Comparison of ENCODE assay signal across 8 mouse cellular contexts in the genomic region with DNA sequence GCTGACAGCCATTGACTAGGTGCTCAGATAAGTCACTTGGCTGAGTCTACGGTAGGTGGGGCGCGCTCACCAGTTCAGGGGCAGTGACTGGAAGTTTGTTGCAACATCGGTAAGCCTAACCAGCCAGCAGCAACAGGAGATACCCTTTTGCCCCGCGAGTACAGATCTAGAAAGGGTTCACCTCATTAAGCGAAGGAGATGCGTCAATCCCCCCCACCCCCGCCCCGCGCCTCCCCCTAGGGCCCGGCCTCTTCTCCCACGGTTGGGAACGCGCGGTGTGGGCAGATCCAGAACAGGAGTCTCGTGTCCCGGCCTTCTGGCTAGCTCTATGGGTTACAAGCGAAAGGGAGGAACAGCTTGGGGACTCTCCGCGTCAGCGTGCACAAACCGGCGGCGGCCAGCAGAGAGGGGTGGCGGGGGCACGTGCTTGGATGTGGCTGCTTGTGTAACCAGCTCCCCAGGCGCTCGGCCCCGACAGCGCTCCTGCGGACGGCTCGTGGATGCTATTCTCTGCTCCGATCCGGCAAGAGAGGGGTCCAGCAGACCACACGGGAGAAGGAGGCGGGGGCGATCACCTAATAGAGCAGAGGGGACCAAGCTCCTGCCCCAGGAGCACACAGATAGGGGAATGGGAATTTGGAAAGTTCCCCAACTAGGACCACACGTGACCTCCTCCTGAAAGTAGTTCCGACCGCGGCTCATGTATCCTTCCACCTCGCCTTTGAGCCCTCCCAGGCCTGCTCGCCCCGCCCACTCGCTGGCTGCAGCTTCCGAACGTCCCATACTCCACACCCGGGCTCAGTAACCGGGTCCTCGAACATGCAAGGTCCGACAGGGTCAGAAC. TPM values are rescaled to one million over a fixed set of nuclear protein-coding genes. Genes with fewer than 3 reads are reported as not detected.
DNase-seq lines count a peak whose midpoint lies in the region; ATAC-seq and TF ChIP-seq lines count a peak whose summit lies in the region.

No protein-coding gene starts in this region.

- intact Hi-C loops in heart, postnatal 25 days (cut with DNase I), result loop anchor here (2.0 to 10.0 kb wide), 3 partner anchors 43 to 319 kb away; no protein-coding TSS in a partner anchor

- H3K4me3 ChIP-seq in forebrain, embryonic 14.5 days (ENCODE audit: low read depth, low read length), result peak overlapping the region; percentile 98
- peak overlapping the region; percentile 95 for H3K4me3 ChIP-seq in layer of hippocampus, adult 2 months
- H3K4me3 ChIP-seq in lung, embryonic 14.5 days (ENCODE audit: low read depth, low read length), result peak overlapping the region; percentile 99
- peak overlapping the region; percentile 81 for H3K4me3 ChIP-seq in olfactory bulb, adult 2 months (ENCODE audit: insufficient read depth, low read depth, low read length)
- H3K4me3 ChIP-seq in thymus, adult 2 months (ENCODE audit: control insufficient read depth, insufficient read depth, low read length), result peak overlapping the region; percentile 78

- WGBS in forebrain, embryonic 14.5 days, result under 1% methylated on average over 53 of the region's 53 CpGs
- under 1% methylated on average over 53 of the region's 53 CpGs for WGBS in lung, embryonic 14.5 days
- under 1% methylated on average over 53 of the region's 53 CpGs for WGBS in olfactory bulb, adult 2 months
- WGBS in thymus, adult 2 months, result under 1% methylated on average over 53 of the region's 53 CpGs

- peak overlapping the region; percentile 99 for H3K27ac ChIP-seq in forebrain, embryonic 14.5 days (ENCODE audit: low read depth, low read length)
- peak overlapping the region; percentile 96 for H3K27ac ChIP-seq in layer of hippocampus, adult 2 months
- peak overlapping the region; percentile 94 for H3K27ac ChIP-seq in lung, embryonic 14.5 days (ENCODE audit: low read depth)
- peak overlapping the region; percentile 96 for H3K27ac ChIP-seq in olfactory bulb, adult 2 months (ENCODE audit: insufficient read depth, low read depth, low read length)
- peak overlapping the region; percentile 87 for H3K27ac ChIP-seq in thymus, adult 2 months (ENCODE audit: control insufficient read depth, insufficient read depth, low read length)

- no peaks in the 10 kb centered on the region for H3K27me3 ChIP-seq in forebrain, embryonic 14.5 days (replicated peaks; ENCODE audit: control insufficient read depth, insufficient read depth, low read length)
- H3K27me3 ChIP-seq in lung, embryonic 14.5 days (ENCODE audit: insufficient read depth, low read length), result no peaks in the 10 kb centered on the region
- H3K27me3 ChIP-seq in thymus, adult 2 months (ENCODE audit: control insufficient read depth, insufficient read depth, low read length), result no peaks in the 10 kb centered on the region

- peak; percentile 98 for DNase-seq in ES-CJ7 (ENCODE audit: low read depth, low spot score)
- peak; percentile 97 for DNase-seq in cerebellum, adult 11 months
- DNase-seq in forebrain, embryonic 14.5 days (ENCODE audit: low spot score), result peak; percentile 98
- DNase-seq in heart, postnatal 25 days (ENCODE audit: low spot score), result peak; percentile 94
- peak; percentile 95 to 97 for DNase-seq in layer of hippocampus, adult 2 months (ENCODE audit: low spot score in 2 of 2)
- peak; percentile 99 for DNase-seq in lung, embryonic 14.5 days
- DNase-seq in thymus, adult 2 months, result peak; percentile 95

- peak; percentile 88; the same call in 1 of the 2 replicates for TF ChIP-seq POLR2A in olfactory bulb, adult 2 months (IDR thresholded peaks at IDR 0.05; ENCODE audit: insufficient read depth, low read depth, low read length)
- peak; percentile 88 for TF ChIP-seq POLR2A in thymus, adult 2 months (IDR thresholded peaks at IDR 0.05; ENCODE audit: control insufficient read depth, extremely low read depth, insufficient read depth, low read length, poor library complexity)

- peak; percentile 71 for ATAC-seq in forebrain, embryonic 14.5 days
- ATAC-seq in lung, embryonic 14.5 days (ENCODE audit: insufficient read depth), result peak; percentile 79

- peak; percentile 38 for TF ChIP-seq CTCF in layer of hippocampus, adult 2 months (conservative IDR thresholded peaks at IDR 0.05)
- peak; percentile 34 for TF ChIP-seq CTCF in lung, embryonic 14.5 days (IDR thresholded peaks at IDR 0.05; ENCODE audit: low read depth)
- TF ChIP-seq CTCF in olfactory bulb, adult 2 months (IDR thresholded peaks at IDR 0.05; ENCODE audit: insufficient read depth, low read depth, low read length), result no peak
- 0 out of 2 replicates have a peak, but pooled peaks have one; percentile 20 for TF ChIP-seq CTCF in thymus, adult 2 months (IDR thresholded peaks at IDR 0.05; ENCODE audit: borderline replicate concordance, control insufficient read depth, extremely low read depth, insufficient read depth, low read length, poor library complexity)

- H3K4me1 ChIP-seq in forebrain, embryonic 14.5 days (ENCODE audit: control insufficient read depth, insufficient read depth, low read length), result peaks cover 17% of the 10 kb centered on the region
- H3K4me1 ChIP-seq in lung, embryonic 14.5 days (ENCODE audit: insufficient read depth), result peaks cover 4% of the 10 kb centered on the region; the same call in 1 of the 2 replicates
- peaks cover 5% of the 10 kb centered on the region for H3K4me1 ChIP-seq in olfactory bulb, adult 2 months (ENCODE audit: control insufficient read depth, insufficient read depth, low read length)
- peaks cover 11% of the 10 kb centered on the region for H3K4me1 ChIP-seq in thymus, adult 2 months (replicated peaks; ENCODE audit: control insufficient read depth, insufficient read depth, low read length)

- H3K9ac ChIP-seq in forebrain, embryonic 14.5 days (ENCODE audit: low read length), result peak overlapping the region; percentile 87
- H3K9ac ChIP-seq in lung, embryonic 14.5 days, result peak overlapping the region; percentile 79

- no peaks in the 10 kb centered on the region for H3K9me3 ChIP-seq in forebrain, embryonic 14.5 days (replicated peaks; ENCODE audit: control insufficient read depth, low read length)
- no peaks in the 10 kb centered on the region for H3K9me3 ChIP-seq in lung, embryonic 14.5 days (ENCODE audit: low read depth, low read length)

- H3K36me3 ChIP-seq in forebrain, embryonic 14.5 days (ENCODE audit: control insufficient read depth, insufficient read depth, low read length), result no peaks in the 10 kb centered on the region
- 0 out of 2 replicates have a peak, but pooled peaks cover 3% of the 10 kb centered on the region for H3K36me3 ChIP-seq in lung, embryonic 14.5 days (ENCODE audit: insufficient read depth)
- H3K36me3 ChIP-seq in thymus, adult 2 months (ENCODE audit: control insufficient read depth, insufficient read depth, low read length), result no peaks in the 10 kb centered on the region

- H3K4me2 ChIP-seq in forebrain, embryonic 14.5 days (ENCODE audit: low read length), result peak overlapping the region; percentile 82
- peak overlapping the region; percentile 93 for H3K4me2 ChIP-seq in lung, embryonic 14.5 days

RNA-seq across cellular contexts. Expression of a gene that starts 1.3 kb away (rescaled TPM):
- polyA plus RNA-seq in forebrain, embryonic 14.5 days (2014; fragmentation: Nextera tagmentation; extraction: Ambion mirVana), result 15.6 and 18.3 TPM in 2 replicates
- total RNA-seq in heart, postnatal 25 days (2021), result 10 to 100 TPM; 56.9 to 65.6 TPM
- 100 to 1,000 TPM; 114 TPM for total RNA-seq in layer of hippocampus, adult 2 months (2021)
- 14.9 and 15.4 TPM in 2 replicates for polyA plus RNA-seq in lung, embryonic 14.5 days (2014; fragmentation: Nextera tagmentation; extraction: Ambion mirVana)
- polyA plus RNA-seq in olfactory bulb, adult 2 months (2012; ENCODE audit: insufficient read depth, insufficient read length, low replicate concordance, missing spikeins), result 127 and 174 TPM in 2 replicates
- polyA plus RNA-seq in thymus, adult 2 months (2012; rRNA removed), result 37.0 and 55.1 TPM in 2 replicates

RNA-seq across cellular contexts. Expression of a gene that starts 16.4 kb away (rescaled TPM):
- polyA plus RNA-seq in forebrain, embryonic 14.5 days (2014; fragmentation: Nextera tagmentation; extraction: Ambion mirVana), result 139 and 143 TPM in 2 replicates
- total RNA-seq in heart, postnatal 25 days (2021), result 10 to 100 TPM; 78.6 to 79.4 TPM
- total RNA-seq in layer of hippocampus, adult 2 months (2021), result 10 to 100 TPM; 91.7 to 92.5 TPM
- 66.9 and 67.6 TPM in 2 replicates for polyA plus RNA-seq in lung, embryonic 14.5 days (2014; fragmentation: Nextera tagmentation; extraction: Ambion mirVana)
- not detected in 2 replicates for polyA plus RNA-seq in olfactory bulb, adult 2 months (2012; ENCODE audit: insufficient read depth, insufficient read length, low replicate concordance, missing spikeins)
- polyA plus RNA-seq in thymus, adult 2 months (2012; rRNA removed), result 13.6 and 17.7 TPM in 2 replicates

Comparison
In these comparisons a context has a peak if more than half of its experiments do, and no peak if none do; other contexts are left out.
1. Peak in every context shown above with its lines: DNase-seq, ATAC-seq, H3K4me3 ChIP-seq and H3K27ac ChIP-seq.
2. RNA of a gene that starts 16.4 kb away (polyA plus RNA-seq): 139 to 143 TPM in forebrain, embryonic 14.5 days, 66.9 to 67.6 TPM in lung, embryonic 14.5 days and 13.6 to 17.7 TPM in thymus, adult 2 months; not detected in olfactory bulb, adult 2 months; every median in the first group is over 10 times any median in the second.